Mouse (Mus musculus): ENCODE results near the gene Thnsl1. TPM values are rescaled to one million over a fixed set of nuclear protein-coding genes. Genes with fewer than 3 reads are reported as not detected.
"Not testable (repeated sequence)": the region's sequence is repeated elsewhere in the genome, so short reads cannot be mapped to it uniquely, and the experiment has no call there.

Gene Thnsl1
- total RNA-seq, 2 experiments from 2014 or later: 2.9 to 4.1 TPM

DNA sequence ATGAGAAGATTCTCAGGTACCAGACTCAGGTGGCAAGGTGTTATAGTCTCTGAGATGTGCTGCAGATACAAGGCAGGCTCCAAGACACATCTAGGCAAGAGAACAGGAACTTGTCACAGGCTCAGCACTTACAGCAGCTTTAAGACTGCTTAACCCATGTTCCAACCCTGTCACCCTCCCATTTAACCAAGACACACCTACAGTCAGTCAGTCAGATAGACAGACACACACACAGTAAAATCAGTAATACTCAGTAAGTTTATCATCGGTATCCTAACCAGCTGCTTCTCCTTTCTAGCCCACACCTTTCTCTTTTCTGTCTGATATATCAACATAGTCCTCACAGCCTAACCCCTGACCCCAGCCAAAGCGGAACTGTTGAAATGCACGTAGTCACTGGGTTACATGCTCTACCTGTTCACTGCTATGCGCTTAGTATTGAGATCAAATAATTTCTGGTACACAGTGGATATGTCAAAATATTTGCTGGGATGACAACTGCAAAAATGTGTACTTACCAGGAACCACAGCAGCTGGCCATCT is 30.4 kb downstream of the Thnsl1 start:
- no peak for DNase-seq

DNA sequence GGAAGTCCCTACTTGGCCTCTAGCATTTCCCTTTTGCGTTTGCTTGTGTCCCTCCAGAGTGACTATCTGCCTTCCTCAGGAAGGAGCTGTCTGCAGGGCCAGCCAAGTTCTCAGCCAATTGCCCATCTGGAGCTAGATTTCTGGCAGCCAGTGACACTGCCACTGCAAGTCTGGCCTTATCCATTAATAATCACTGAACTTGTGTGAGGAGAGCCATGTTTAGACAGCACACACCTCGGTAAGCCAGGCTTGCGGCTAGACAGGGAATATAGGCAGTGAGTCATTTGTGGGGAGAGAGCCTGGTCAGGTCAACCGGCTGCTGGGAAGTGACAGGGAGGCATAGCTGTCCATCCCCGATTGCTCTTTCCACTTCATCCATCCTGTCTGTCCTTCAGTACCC is 31.3 kb downstream of the Thnsl1 start:
- DNase-seq: no peak

DNA sequence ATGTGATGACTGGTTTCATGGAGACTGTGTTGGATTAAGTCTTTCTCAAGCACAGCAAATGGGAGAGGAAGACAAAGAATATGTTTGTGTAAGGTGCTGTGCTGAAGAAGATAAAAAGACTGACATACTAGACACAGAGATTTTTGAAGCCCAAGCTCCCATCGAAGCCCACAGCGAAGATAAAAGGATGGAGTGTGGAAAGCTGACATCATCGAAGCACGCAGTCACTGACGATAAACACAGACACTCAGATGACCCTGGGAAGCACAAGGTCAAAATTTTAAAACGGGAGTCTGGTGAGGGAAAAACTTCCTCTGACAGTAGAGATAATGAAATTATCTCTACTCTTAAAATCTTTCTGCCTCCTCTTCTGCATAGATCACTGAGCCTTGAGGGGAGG is 38.6 kb downstream of the Thnsl1 start:
- not testable (repeated sequence) for DNase-seq

DNA sequence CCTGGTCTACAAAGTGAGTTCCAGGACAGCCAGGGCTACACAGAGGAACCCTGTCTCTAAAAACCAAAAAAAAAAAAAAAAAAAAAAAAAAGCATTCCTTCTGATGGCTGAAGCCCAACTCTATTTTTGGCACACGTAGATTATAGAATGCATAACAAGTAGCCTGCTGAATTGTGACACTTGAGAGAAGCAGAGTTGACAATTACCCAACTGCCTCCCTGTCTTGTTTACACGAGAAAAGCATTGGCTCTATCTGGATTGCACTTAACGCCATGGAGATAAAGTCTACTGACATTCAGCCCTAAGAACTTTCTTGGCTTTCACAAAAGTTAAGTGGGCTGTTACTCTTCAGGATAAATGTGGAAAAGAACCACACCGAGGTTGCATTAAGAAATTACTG is 39.5 kb downstream of the Thnsl1 start:
- no peak for DNase-seq

GRCm38 (mm10) chr2:21245477-21246102 is 40.1 kb downstream of the Thnsl1 start:
- no peak for DNase-seq

GRCm38 (mm10) chr2:21253644-21254043 is 48.1 kb downstream of the Thnsl1 start:
- DNase-seq: no peak

- no peak for DNase-seq
Observed at GRCm38 (mm10) chr2:21254308-21254707, 48.8 kb downstream of the Thnsl1 start.

- DNase-seq: no peak
Observed at GRCm38 (mm10) chr2:21258281-21258680, 52.8 kb downstream of the Thnsl1 start.

GRCm38 (mm10) chr2:21259081-21259480 is 53.6 kb downstream of the Thnsl1 start:
- DNase-seq: no peak

- DNase-seq: no peak
Observed at GRCm38 (mm10) chr2:21260060-21260459, 54.5 kb downstream of the Thnsl1 start.

- peak; percentile 48 for DNase-seq
Observed at GRCm38 (mm10) chr2:21261370-21262006, 56.0 kb downstream of the Thnsl1 start.

GRCm38 (mm10) chr2:21264031-21264430 is 58.5 kb downstream of the Thnsl1 start:
- DNase-seq: no peak

Other genes starting within 250 kb of the Thnsl1 start
- gene Arhgap21, start 236.8 kb upstream of the Thnsl1 start, total RNA-seq (2021): 10 to 100 TPM; 35.9 to 56.3 TPM
- gene Enkur, start 359 bp upstream of the Thnsl1 start, total RNA-seq (2021): 1 to 10 TPM; 4.1 to 5.3 TPM
- gene Gpr158, start 161.8 kb downstream of the Thnsl1 start, total RNA-seq (2021): under 1 TPM; 0.09 TPM

Measured in gastrocnemius, postnatal 10 days (tissue).